Mouse (Mus musculus) MEL (cell line): ENCODE data around the gene Il17f. TPM values are rescaled to one million over a fixed set of nuclear protein-coding genes. Genes with fewer than 3 reads are reported as not detected.

Experiments
- DNase-seq: peaks from one replicate; pipeline ENCODE4 v3.0.0; 2011; ENCODE audit warnings: low read depth, low spot score
- H3K27ac ChIP-seq: 2 replicates; pipeline ENCODE4 v1.5.1; 2012; ENCODE audit warnings: low read depth, mild to moderate bottlenecking, control low read depth, low read length, moderate library complexity; ENCODE audit not compliant: control insufficient read depth
- H3K27me3 ChIP-seq, 2 experiments: fragments of 150-350 bp in 1 of 2; sonication (generic) in 1 of 2; 2 replicates each; pipeline ENCODE4 v1.6.1; 2012; ENCODE audit warnings: low read length in 2 of 2, mild to moderate bottlenecking in 2 of 2, improper control_type of control experiment in 1 of 2, moderate library complexity in 1 of 2; ENCODE audit not compliant: insufficient read depth in 2 of 2, control insufficient read depth in 1 of 2
- H3K36me3 ChIP-seq, 2 experiments: 2 replicates each; pipeline ENCODE4 v1.6.1; 2012 to 2014; ENCODE audit warnings: low read length in 2 of 2, improper control_type of control experiment in 1 of 2, inconsistent platforms in 1 of 2, mild to moderate bottlenecking in 1 of 2; ENCODE audit not compliant: insufficient read depth in 2 of 2, control insufficient read depth in 1 of 2
- H3K4me1 ChIP-seq, 2 experiments: fragments of 150-350 bp in 1 of 2; sonication (generic) in 1 of 2; 2 replicates each; pipeline ENCODE4 v1.6.1; 2012; ENCODE audit warnings: low read length in 2 of 2, improper control_type of control experiment in 1 of 2, mild to moderate bottlenecking in 1 of 2; ENCODE audit not compliant: insufficient read depth in 2 of 2, control insufficient read depth in 1 of 2
- H3K4me3 ChIP-seq, 2 experiments: fragments of 150-350 bp in 1 of 2; sonication (generic) in 1 of 2; 2 replicates each; pipeline ENCODE4 v1.5.1; 2012; ENCODE audit warnings: low read depth in 2 of 2, low read length in 2 of 2, mild to moderate bottlenecking in 2 of 2, moderate library complexity in 2 of 2, control low read depth in 1 of 2, improper control_type of control experiment in 1 of 2; ENCODE audit not compliant: control insufficient read depth in 1 of 2, insufficient read depth in 1 of 2
- H3K79me2 ChIP-seq: 2 replicates; pipeline ENCODE4 v1.6.1; 2012; ENCODE audit warnings: mild to moderate bottlenecking, low read length, moderate library complexity; ENCODE audit not compliant: control insufficient read depth, poor library complexity, insufficient read depth
- H3K9ac ChIP-seq: 2 replicates; pipeline ENCODE4 v1.6.1; 2012; ENCODE audit warnings: low read depth, mild to moderate bottlenecking, control low read depth, low read length, moderate library complexity; ENCODE audit not compliant: control insufficient read depth, poor library complexity, severe bottlenecking
- H3K9me3 ChIP-seq: fragments of 150-350 bp; sonication (generic); replicated peaks from 2 replicates; pipeline ENCODE4 v1.6.1; 2012; ENCODE audit warnings: mild to moderate bottlenecking, low read length, improper control_type of control experiment, moderate library complexity; ENCODE audit not compliant: insufficient read depth
- BHLHE40 ChIP-seq: IDR thresholded peaks from 2 replicates; pipeline ENCODE4 v1.6.1; 2012; ENCODE audit warnings: low read depth, mild to moderate bottlenecking, inconsistent platforms, low read length, improper control_type of control experiment, borderline replicate concordance
- CHD2 ChIP-seq: IDR thresholded peaks from 2 replicates; pipeline ENCODE4 v1.6.1; 2011; ENCODE audit warnings: low read length, improper control_type of control experiment
- CTCF ChIP-seq, 3 experiments: IDR thresholded peaks in 2 of 3; conservative IDR thresholded peaks in 1 of 3; 2 replicates each; pipeline ENCODE4 v1.5.1; 2011 to 2012; ENCODE audit warnings: low read length in 3 of 3, low read depth in 2 of 3, mild to moderate bottlenecking in 2 of 3, improper control_type of control experiment in 1 of 3, inconsistent platforms in 1 of 3, mixed read lengths in 1 of 3, moderate library complexity in 1 of 3; ENCODE audit not compliant: control insufficient read depth in 1 of 3, insufficient read depth in 1 of 3, poor library complexity in 1 of 3, severe bottlenecking in 1 of 3
- E2F4 ChIP-seq: IDR thresholded peaks from 2 replicates; pipeline ENCODE4 v1.6.1; 2011; ENCODE audit warnings: low read depth, low read length, improper control_type of control experiment, borderline replicate concordance
- EP300 ChIP-seq, 2 experiments: IDR thresholded peaks; 2 replicates each; pipeline ENCODE4 v1.6.1; 2011; ENCODE audit warnings: improper control_type of control experiment in 2 of 2, low read length in 2 of 2, low read depth in 1 of 2, mild to moderate bottlenecking in 1 of 2
- ETS1 ChIP-seq: IDR thresholded peaks from 2 replicates; pipeline ENCODE4 v1.6.1; 2012; ENCODE audit warnings: low read depth, mild to moderate bottlenecking, inconsistent platforms, low read length, improper control_type of control experiment, moderate library complexity
- GATA1 ChIP-seq: IDR thresholded peaks from 2 replicates; pipeline ENCODE4 v1.6.1; 2011; ENCODE audit warnings: low read depth, low read length, improper control_type of control experiment
- JUND ChIP-seq: IDR thresholded peaks from 2 replicates; pipeline ENCODE4 v1.6.1; 2011; ENCODE audit warnings: low read depth, mild to moderate bottlenecking, improper control_type of control experiment, low read length
- KAT2A ChIP-seq: conservative IDR thresholded peaks from 2 replicates; pipeline ENCODE4 v1.6.1; 2012; ENCODE audit warnings: low read depth, low read length, improper control_type of control experiment, inconsistent platforms
- MAZ ChIP-seq: IDR thresholded peaks from 2 replicates; pipeline ENCODE4 v1.6.1; 2012; ENCODE audit warnings: low read depth, mild to moderate bottlenecking, inconsistent platforms, low read length, improper control_type of control experiment
- MEF2A ChIP-seq: IDR thresholded peaks from 2 replicates; pipeline ENCODE4 v1.6.1; 2014; ENCODE audit warnings: low read depth, mild to moderate bottlenecking, inconsistent platforms, low read length, improper control_type of control experiment; ENCODE audit not compliant: poor library complexity, insufficient replicate concordance, severe bottlenecking; ENCODE audit errors: extremely low read depth
- MXI1 ChIP-seq: IDR thresholded peaks from 2 replicates; pipeline ENCODE4 v1.6.1; 2011; ENCODE audit warnings: mild to moderate bottlenecking, low read depth, low read length, improper control_type of control experiment
- MYB ChIP-seq: IDR thresholded peaks from 2 replicates; pipeline ENCODE4 v1.6.1; 2011; ENCODE audit warnings: mild to moderate bottlenecking, low read depth, low read length, improper control_type of control experiment
- MYC ChIP-seq: IDR thresholded peaks from 2 replicates; pipeline ENCODE4 v1.6.1; 2011; ENCODE audit warnings: low read depth, mild to moderate bottlenecking, low read length, improper control_type of control experiment, moderate library complexity
- NELFE ChIP-seq: IDR thresholded peaks from 2 replicates; pipeline ENCODE4 v1.6.1; 2011; ENCODE audit warnings: low read depth, low read length, improper control_type of control experiment
- POLR2AphosphoS5 ChIP-seq: IDR thresholded peaks from 2 replicates; pipeline ENCODE4 v1.6.1; 2012; ENCODE audit warnings: low read depth, borderline replicate concordance, mild to moderate bottlenecking, inconsistent platforms, low read length, moderate library complexity, mixed read lengths
- RAD21 ChIP-seq: IDR thresholded peaks from 2 replicates; pipeline ENCODE4 v1.6.1; 2011; ENCODE audit warnings: mild to moderate bottlenecking, low read depth, low read length, improper control_type of control experiment
- SIN3A ChIP-seq: IDR thresholded peaks from 2 replicates; pipeline ENCODE4 v1.6.1; 2012; ENCODE audit warnings: low read length, improper control_type of control experiment, inconsistent platforms
- TAL1 ChIP-seq: IDR thresholded peaks from 2 replicates; pipeline ENCODE4 v1.6.1; 2012; ENCODE audit warnings: mild to moderate bottlenecking, inconsistent platforms, low read length, moderate library complexity, mixed read lengths
- TCF12 ChIP-seq: IDR thresholded peaks from 2 replicates; pipeline ENCODE4 v1.6.1; 2014; ENCODE audit warnings: low read depth, mild to moderate bottlenecking, inconsistent platforms, low read length, improper control_type of control experiment, moderate library complexity
- USF1 ChIP-seq: IDR thresholded peaks from 2 replicates; pipeline ENCODE4 v1.6.1; 2014; ENCODE audit warnings: low read depth, mild to moderate bottlenecking, inconsistent platforms, low read length, improper control_type of control experiment, moderate library complexity
- USF2 ChIP-seq, 2 experiments: IDR thresholded peaks; 2 replicates each; pipeline ENCODE4 v1.6.1; 2011 to 2012; ENCODE audit warnings: improper control_type of control experiment in 2 of 2, low read length in 2 of 2, borderline replicate concordance in 1 of 2, inconsistent platforms in 1 of 2, low read depth in 1 of 2, mild to moderate bottlenecking in 1 of 2; ENCODE audit not compliant: insufficient read depth in 1 of 2
- ZKSCAN1 ChIP-seq: IDR thresholded peaks from 2 replicates; pipeline ENCODE4 v1.6.1; 2012; ENCODE audit warnings: low read depth, mild to moderate bottlenecking, inconsistent platforms, low read length, improper control_type of control experiment, moderate library complexity
- ZMIZ1 ChIP-seq: IDR thresholded peaks from 2 replicates; pipeline ENCODE4 v1.6.1; 2012; ENCODE audit warnings: low read depth, mild to moderate bottlenecking, inconsistent platforms, low read length, improper control_type of control experiment, moderate library complexity
- ZNF384 ChIP-seq: IDR thresholded peaks from 2 replicates; pipeline ENCODE4 v1.6.1; 2012; ENCODE audit warnings: low read depth, mild to moderate bottlenecking, inconsistent platforms, low read length, improper control_type of control experiment
- polyA plus RNA-seq, 2 experiments: library from polyadenylated mRNA; stranded (reverse) in 1 of 2; unstranded in 1 of 2; fragments of >175 nt in 1 of 2; fragments of >200 nt in 1 of 2; gene quantifications; 2 replicates each; pipeline versions ENCODE4 v1.2.1 to v1.2.4; 2012; ENCODE audit warnings: low replicate concordance in 2 of 2, low read depth in 1 of 2; ENCODE audit not compliant: insufficient read length in 2 of 2, insufficient read depth in 1 of 2, missing spikeins in 1 of 2
- total RNA-seq: library from RNA; depleted of rRNA; stranded (reverse); fragments of 300-350 nt; gene quantifications from 2 replicates; pipeline ENCODE4 v1.2.3, GENCODE M21; 2012

Gene Il17f
- total and polyA plus RNA-seq, 3 experiments, result not detected

DNA sequence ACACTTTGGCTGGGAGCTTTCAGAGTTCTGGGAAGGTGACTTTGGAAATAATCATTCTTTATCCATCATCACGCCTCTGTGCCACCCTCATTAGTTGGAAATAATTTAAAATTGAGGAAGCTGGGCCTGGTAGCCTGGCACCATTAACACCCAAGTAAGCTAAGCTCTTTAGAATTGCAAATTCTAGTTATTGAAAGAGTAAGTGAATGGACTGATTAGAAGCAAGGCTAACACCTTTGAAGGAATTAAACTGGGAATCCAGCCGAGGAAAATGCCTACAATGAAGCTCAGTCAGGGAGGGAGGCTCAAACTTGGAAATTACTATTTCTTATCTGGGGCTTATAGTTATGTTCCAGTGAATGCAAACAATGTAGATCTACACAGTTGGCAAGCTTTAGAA, 33.5 kb upstream of the Il17f start:
- no peak overlapping the region for H3K4me3 ChIP-seq
- peaks cover 0 to 6% of the 10 kb centered on the region in 2 experiments; a peak in 2 of 4 replicates for H3K36me3 ChIP-seq
- no peak for DNase-seq
- no peak for TF ChIP-seq EP300 (IDR thresholded peaks at IDR 0.05; ENCODE audit: low read depth in 1 of 2, low read length in 2 of 2)
- no peak for TF ChIP-seq E2F4
- TF ChIP-seq KAT2A, result no peak
- no peak for TF ChIP-seq MEF2A
- no peak for TF ChIP-seq MYC
- no peak for TF ChIP-seq BHLHE40
- no peak overlapping the region for H3K9ac ChIP-seq
- H3K79me2 ChIP-seq, result peaks cover 9% of the 10 kb centered on the region
- H3K27ac ChIP-seq, result no peak overlapping the region
- peaks cover 0 to 6% of the 10 kb centered on the region in 2 experiments; a peak in 1 of 4 replicates for H3K4me1 ChIP-seq
- no peaks in the 10 kb centered on the region for H3K9me3 ChIP-seq
- peaks cover 2 to 7% of the 10 kb centered on the region in 2 experiments; a peak in 3 of 4 replicates for H3K27me3 ChIP-seq

DNA sequence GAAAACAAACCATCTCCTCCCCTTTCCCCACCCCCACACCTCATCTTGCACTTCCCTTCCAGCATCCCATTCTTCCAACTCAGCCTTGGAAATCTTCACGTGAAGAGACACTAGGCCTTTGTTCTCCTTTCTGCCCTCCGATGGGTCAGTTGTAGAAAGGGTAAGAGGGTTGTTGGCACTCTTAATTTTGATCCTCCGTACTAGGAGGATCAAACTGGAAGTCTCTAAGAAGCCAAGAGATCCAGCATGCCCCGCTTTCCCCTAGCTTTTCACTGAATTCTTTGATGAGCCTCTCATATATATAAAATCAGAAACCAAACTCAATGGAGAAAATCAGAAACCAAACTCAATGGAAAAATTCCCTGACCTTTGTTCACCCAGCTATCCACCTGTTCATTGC, 33.1 kb upstream of the Il17f start:
- no peak for DNase-seq
- peaks cover 13% of the 10 kb centered on the region for H3K79me2 ChIP-seq
- peaks cover 0 to 6% of the 10 kb centered on the region in 2 experiments; a peak in 1 of 4 replicates for H3K4me1 ChIP-seq
- H3K36me3 ChIP-seq, result peaks cover 0 to 10% of the 10 kb centered on the region in 2 experiments; a peak in 2 of 4 replicates
- H3K27me3 ChIP-seq, result peaks cover 2 to 7% of the 10 kb centered on the region in 2 experiments; a peak in 3 of 4 replicates
- H3K9ac ChIP-seq, result no peak overlapping the region
- H3K4me3 ChIP-seq, result no peak overlapping the region
- no peak overlapping the region for H3K27ac ChIP-seq
- TF ChIP-seq MYB, result no peak
- no peak for TF ChIP-seq USF1
- H3K9me3 ChIP-seq, result no peaks in the 10 kb centered on the region

DNA sequence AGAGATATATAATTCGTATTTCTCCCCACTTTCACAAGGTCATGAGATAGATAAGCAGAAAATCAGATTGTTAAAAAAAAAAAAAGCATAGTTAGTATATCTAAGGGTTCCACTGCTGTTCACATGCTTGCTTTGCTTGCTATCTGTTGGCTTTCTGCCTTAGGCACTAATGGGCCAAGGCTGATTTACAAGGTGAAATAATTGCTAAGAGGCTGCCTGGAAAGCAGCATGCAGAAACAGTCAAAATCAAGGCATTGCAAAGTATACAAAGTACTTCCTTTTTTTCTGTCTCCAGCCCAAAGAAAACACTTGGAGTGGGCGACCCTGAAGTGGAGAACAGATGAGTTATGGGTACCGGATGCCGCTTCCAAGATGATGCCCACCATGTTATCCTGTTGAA, 30.5 kb upstream of the Il17f start:
- Histone ChIP-seq H3K27me3 (peaks cover 0 to 2% of the 10 kb centered on the region in 2 experiments; a peak in 1 of 4 replicates), H3K4me1 (peaks cover 0 to 11% of the 10 kb centered on the region in 2 experiments; a peak in 1 of 4 replicates), H3K9ac (no peak overlapping the region), H3K9me3 (no peaks in the 10 kb centered on the region), H3K4me3 (peak overlapping the region in 1 of 2 experiments; percentile 1; a peak in 1 of 4 replicates), H3K36me3 (peaks cover 2 to 10% of the 10 kb centered on the region in 2 experiments; a peak in 2 of 4 replicates), H3K79me2 (peaks cover 29% of the 10 kb centered on the region), H3K27ac (no peak overlapping the region)
- DNase-seq, result peak; percentile 49
- no peak for TF ChIP-seq TAL1
- no peak for TF ChIP-seq MYB
- TF ChIP-seq USF2 (IDR thresholded peaks at IDR 0.05; ENCODE audit: borderline replicate concordance in 1 of 2, insufficient read depth in 1 of 2, low read depth in 1 of 2, low read length in 2 of 2), result no peak
- no peak for TF ChIP-seq MYC
- TF ChIP-seq GATA1, result peak; percentile 35; the same call in 1 of the 2 replicates
- peak; percentile 40; the same call in 1 of the 2 replicates for TF ChIP-seq ZNF384
- TF ChIP-seq ZMIZ1, result no peak
- TF ChIP-seq USF1, result no peak
- TF ChIP-seq CTCF (IDR thresholded peaks at IDR 0.05 in 2 of 3, conservative IDR thresholded peaks at IDR 0.05 in 1 of 3; ENCODE audit: control insufficient read depth in 1 of 3, insufficient read depth in 1 of 3, low read depth in 2 of 3, low read length in 3 of 3, poor library complexity in 1 of 3, severe bottlenecking in 1 of 3), result no peak
- no peak for TF ChIP-seq SIN3A
- no peak for TF ChIP-seq NELFE
- no peak for TF ChIP-seq MXI1
- no peak for TF ChIP-seq ETS1
- TF ChIP-seq JUND, result no peak
- peak; percentile 61; the same call in 1 of the 2 replicates for TF ChIP-seq TCF12
- no peak for TF ChIP-seq CHD2
- no peak for TF ChIP-seq MAZ
- no peak for TF ChIP-seq RAD21
- TF ChIP-seq E2F4, result no peak
- peak in 1 of 2 experiments; percentile 11; a peak in 1 of 4 replicates for TF ChIP-seq EP300 (IDR thresholded peaks at IDR 0.05; ENCODE audit: low read depth in 1 of 2, low read length in 2 of 2)
- TF ChIP-seq POLR2AphosphoS5, result no peak
- TF ChIP-seq ZKSCAN1, result no peak
